Mouse (Mus musculus) activated CD4-positive, CD25-positive, alpha-beta regulatory T cell, adult 4 months (primary cell): ENCODE results near the gene Nr0b2. TPM values are rescaled to one million over a fixed set of nuclear protein-coding genes. Genes with fewer than 3 reads are reported as not detected.

Experiments
- polyA plus RNA-seq, 2 experiments: library from polyadenylated mRNA; unstranded; fragments of 100-300 nt; shearing (Covaris generic); gene quantifications; one replicate each; pipeline ENCODE4 v1.2.1; 2017

The Nr0b2 gene
- polyA plus RNA-seq, 2 experiments from 2014 or later: not detected

Other genes with a start within 250 kb of the Nr0b2 start
- gene Wdtc1, start 199.9 kb upstream of the Nr0b2 start, polyA plus RNA-seq: 1 to 10 TPM; 5.5 to 8.9 TPM
- gene Slc9a1, start 183.7 kb upstream of the Nr0b2 start, polyA plus RNA-seq: 10 to 100 TPM; 10.4 to 11.3 TPM
- gene Tent5b, start 73.2 kb upstream of the Nr0b2 start, polyA plus RNA-seq: not detected
- gene Trnp1, start 54.8 kb upstream of the Nr0b2 start, polyA plus RNA-seq: not detected
- gene Kdf1, start 34.4 kb upstream of the Nr0b2 start, polyA plus RNA-seq: not detected
- 10 to 100 TPM; 32.7 to 55.9 TPM for gene Nudc, start 7.4 kb upstream of the Nr0b2 start, polyA plus RNA-seq
- 1 to 10 TPM; 1.1 to 1.7 TPM for gene Gpatch3, start 21.4 kb downstream of the Nr0b2 start, polyA plus RNA-seq
- 1 to 10 TPM; 7.8 to 7.9 TPM for gene Gpn2, start 31.0 kb downstream of the Nr0b2 start, polyA plus RNA-seq
- 10 to 100 TPM; 10.2 to 22.2 TPM for gene Sfn, start 48.8 kb downstream of the Nr0b2 start, polyA plus RNA-seq
- 10 to 100 TPM; 25.8 to 28.8 TPM for gene Zdhhc18, start 96.8 kb downstream of the Nr0b2 start, polyA plus RNA-seq
- gene Pigv, start 119.3 kb downstream of the Nr0b2 start, polyA plus RNA-seq: 10 to 100 TPM; 10.6 to 11.9 TPM
- gene Arid1a, start 203.4 kb downstream of the Nr0b2 start, polyA plus RNA-seq: 10 to 100 TPM; 58.4 to 79.1 TPM